Mouse (Mus musculus): ENCODE measurements at regions not wholly inside any gene's neighbourhood (a gene's known extent, or its start where the extent isn't known, plus 50 kb on each side); places are given as distances from the start of the nearest gene placed in this dataset.

DNA sequence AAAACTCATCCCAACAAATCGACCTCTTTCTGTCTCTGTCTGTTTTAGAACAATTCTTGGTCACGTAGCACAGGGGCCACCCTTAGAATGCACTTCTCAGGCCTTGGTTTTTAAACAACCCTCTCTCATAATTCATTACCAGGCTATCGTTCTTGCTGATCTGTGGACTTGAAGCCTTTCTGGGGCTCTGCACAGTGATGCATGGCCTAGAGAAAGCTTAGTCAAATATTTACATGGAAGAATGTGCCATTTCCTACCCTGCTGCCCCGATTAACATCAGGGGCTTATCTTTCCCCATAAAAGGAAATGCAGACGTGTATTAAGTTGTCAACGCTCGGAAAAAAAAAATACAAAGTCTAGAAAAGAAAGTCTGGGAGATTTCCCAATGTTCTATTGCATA lies 1448.0 kb downstream of the Gsdmc2 start:
- no peaks in the 10 kb centered on the region for H3K4me1 ChIP-seq (ENCODE audit: control insufficient read depth, insufficient read depth, low read length)
- no peak overlapping the region for H3K9ac ChIP-seq (ENCODE audit: low read depth, low read length)
- no peak overlapping the region for H3K4me2 ChIP-seq (ENCODE audit: low read length)
- WGBS = 84% methylated on average over 7 of the region's 7 CpGs
- no peaks in the 10 kb centered on the region for H3K36me3 ChIP-seq (ENCODE audit: control insufficient read depth, insufficient read depth, low read length)
- H3K4me3 ChIP-seq (ENCODE audit: low read depth, low read length) = no peak overlapping the region
- ATAC-seq = no peak
- no peaks in the 10 kb centered on the region for H3K27me3 ChIP-seq (ENCODE audit: control insufficient read depth, insufficient read depth, low read depth, low read length)
- no peak overlapping the region for H3K27ac ChIP-seq (ENCODE audit: low read length)
- H3K9me3 ChIP-seq (replicated peaks; ENCODE audit: control insufficient read depth, low read length, poor library complexity, severe bottlenecking) = no peaks in the 10 kb centered on the region

- 97% methylated on average over 2 of the region's 2 CpGs for WGBS
- H3K27ac ChIP-seq (ENCODE audit: low read length) = no peak overlapping the region
- no peak overlapping the region for H3K4me3 ChIP-seq (ENCODE audit: low read depth, low read length)
- H3K27me3 ChIP-seq (ENCODE audit: control insufficient read depth, insufficient read depth, low read depth, low read length) = no peaks in the 10 kb centered on the region
- H3K4me1 ChIP-seq (ENCODE audit: control insufficient read depth, insufficient read depth, low read length) = no peaks in the 10 kb centered on the region
- no peak overlapping the region for H3K9ac ChIP-seq (ENCODE audit: low read depth, low read length)
- ATAC-seq = no peak
- H3K36me3 ChIP-seq (ENCODE audit: control insufficient read depth, insufficient read depth, low read length) = no peaks in the 10 kb centered on the region
- H3K9me3 ChIP-seq (replicated peaks; ENCODE audit: control insufficient read depth, low read length, poor library complexity, severe bottlenecking) = no peaks in the 10 kb centered on the region
- no peak overlapping the region for H3K4me2 ChIP-seq (ENCODE audit: low read length)
Measured at GRCm38 (mm10) chr15:62395377-62395776, 1449.6 kb downstream of the Gsdmc2 start.

- Histone ChIP-seq H3K36me3 (ENCODE audit: control insufficient read depth, insufficient read depth, low read length) (no peaks in the 10 kb centered on the region), H3K9ac (ENCODE audit: low read depth, low read length) (no peak overlapping the region), H3K27ac (ENCODE audit: low read length) (no peak overlapping the region), H3K4me1 (ENCODE audit: control insufficient read depth, insufficient read depth, low read length) (no peaks in the 10 kb centered on the region), H3K4me2 (ENCODE audit: low read length) (no peak overlapping the region), H3K27me3 (ENCODE audit: control insufficient read depth, insufficient read depth, low read depth, low read length) (no peaks in the 10 kb centered on the region), H3K4me3 (ENCODE audit: low read depth, low read length) (no peak overlapping the region), H3K9me3 (replicated peaks; ENCODE audit: control insufficient read depth, low read length, poor library complexity, severe bottlenecking) (no peaks in the 10 kb centered on the region)
- 86% methylated on average over 3 of the region's 3 CpGs for whole genome bisulfite sequencing
- no peak for ATAC-seq
Measured at GRCm38 (mm10) chr15:62393416-62393815, 1451.6 kb downstream of the Gsdmc2 start.

DNA sequence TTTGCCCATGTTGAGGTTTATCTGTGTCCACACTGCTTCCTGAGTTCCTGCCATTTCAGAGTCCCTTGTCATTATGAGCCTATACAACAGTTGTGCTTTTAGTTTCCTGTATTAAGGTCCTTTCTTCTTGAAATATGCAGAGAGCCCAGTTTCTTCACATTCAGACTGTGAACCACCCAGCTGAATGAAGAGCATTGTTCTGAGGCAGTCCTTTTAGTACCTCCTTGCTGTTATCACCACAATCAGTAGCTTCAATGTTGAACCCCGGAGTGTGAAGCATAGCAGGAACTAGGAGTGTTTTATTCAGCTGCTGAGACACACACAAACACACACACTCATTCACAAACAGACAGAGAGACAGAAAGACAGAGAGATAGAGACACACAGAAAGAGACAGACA lies 1452.1 kb downstream of the Gsdmc2 start:
- Histone ChIP-seq H3K4me3 (ENCODE audit: low read depth, low read length) (no peak overlapping the region), H3K4me2 (ENCODE audit: low read length) (no peak overlapping the region), H3K27me3 (ENCODE audit: control insufficient read depth, insufficient read depth, low read depth, low read length) (no peaks in the 10 kb centered on the region), H3K36me3 (ENCODE audit: control insufficient read depth, insufficient read depth, low read length) (no peaks in the 10 kb centered on the region), H3K9me3 (replicated peaks; ENCODE audit: control insufficient read depth, low read length, poor library complexity, severe bottlenecking) (no peaks in the 10 kb centered on the region), H3K27ac (ENCODE audit: low read length) (no peak overlapping the region), H3K4me1 (ENCODE audit: control insufficient read depth, insufficient read depth, low read length) (no peaks in the 10 kb centered on the region), H3K9ac (ENCODE audit: low read depth, low read length) (no peak overlapping the region)
- WGBS = 76% methylated on average over 1 of the region's 1 CpGs
- ATAC-seq = no peak

DNA sequence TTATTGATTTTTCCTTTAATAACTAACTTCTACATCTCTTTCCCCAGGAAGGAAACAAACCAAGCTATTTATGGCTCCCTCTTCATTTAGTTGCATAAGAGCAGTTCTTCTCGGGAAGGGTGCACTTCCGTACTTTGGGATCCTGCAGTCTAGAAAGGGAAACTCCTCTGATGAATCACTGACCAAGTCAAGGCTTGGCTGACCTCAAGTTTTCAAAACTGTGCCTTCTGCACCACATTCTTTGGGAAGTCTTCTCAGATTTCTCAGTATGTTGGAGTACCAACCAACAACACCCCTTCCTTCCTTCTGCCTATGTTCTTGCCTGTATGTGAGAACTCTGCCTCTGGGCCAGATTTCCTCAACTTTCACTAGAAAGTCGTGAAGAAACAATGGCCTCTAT lies 1452.6 kb downstream of the Gsdmc2 start:
- ATAC-seq = no peak
- Histone ChIP-seq H3K4me1 (ENCODE audit: control insufficient read depth, insufficient read depth, low read length) (no peaks in the 10 kb centered on the region), H3K4me2 (ENCODE audit: low read length) (no peak overlapping the region), H3K4me3 (ENCODE audit: low read depth, low read length) (no peak overlapping the region), H3K27ac (ENCODE audit: low read length) (no peak overlapping the region), H3K9me3 (replicated peaks; ENCODE audit: control insufficient read depth, low read length, poor library complexity, severe bottlenecking) (no peaks in the 10 kb centered on the region), H3K9ac (ENCODE audit: low read depth, low read length) (no peak overlapping the region), H3K36me3 (ENCODE audit: control insufficient read depth, insufficient read depth, low read length) (no peaks in the 10 kb centered on the region), H3K27me3 (ENCODE audit: control insufficient read depth, insufficient read depth, low read depth, low read length) (no peaks in the 10 kb centered on the region)
- WGBS = 78% methylated on average over 3 of the region's 3 CpGs

DNA sequence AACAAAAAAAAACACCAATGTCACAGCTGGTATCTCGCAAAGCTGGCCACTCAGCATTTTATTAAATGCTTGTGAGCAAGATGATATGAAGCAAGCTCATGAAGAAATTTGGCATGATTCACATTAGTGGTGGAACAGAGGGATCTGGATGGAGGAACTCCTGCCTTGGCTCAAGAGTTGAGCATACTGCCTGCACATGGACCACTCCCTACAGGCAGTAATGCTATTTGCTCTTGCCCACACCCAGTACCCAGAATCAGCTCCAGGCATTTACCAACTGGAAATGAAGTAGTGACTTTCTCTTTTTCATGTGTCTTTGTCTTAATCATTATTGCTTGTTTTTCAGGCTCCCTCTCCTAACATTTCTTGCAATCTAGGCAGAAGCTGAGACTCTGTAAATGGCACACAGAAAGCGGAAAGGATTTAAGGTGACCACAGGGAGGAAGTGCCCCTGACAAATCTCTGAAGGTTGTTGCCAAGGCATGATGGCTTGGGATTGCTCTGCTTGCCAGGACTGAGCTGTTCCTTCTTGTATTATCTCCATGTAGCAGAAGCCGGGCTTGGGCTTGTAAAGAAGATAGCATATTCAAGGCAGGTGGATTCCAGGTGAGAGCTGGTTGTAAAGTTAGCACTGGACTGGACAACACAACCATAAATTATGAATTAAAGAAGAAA lies 1455.4 kb downstream of the Gsdmc2 start:
- Histone ChIP-seq H3K27me3 (ENCODE audit: control insufficient read depth, insufficient read depth, low read depth, low read length) (no peaks in the 10 kb centered on the region), H3K4me1 (ENCODE audit: control insufficient read depth, insufficient read depth, low read length) (no peaks in the 10 kb centered on the region), H3K27ac (ENCODE audit: low read length) (no peak overlapping the region), H3K36me3 (ENCODE audit: control insufficient read depth, insufficient read depth, low read length) (no peaks in the 10 kb centered on the region), H3K9ac (ENCODE audit: low read depth, low read length) (no peak overlapping the region), H3K4me3 (ENCODE audit: low read depth, low read length) (no peak overlapping the region), H3K4me2 (ENCODE audit: low read length) (no peak overlapping the region), H3K9me3 (replicated peaks; ENCODE audit: control insufficient read depth, low read length, poor library complexity, severe bottlenecking) (no peaks in the 10 kb centered on the region)
- no peak for ATAC-seq
- WGBS = 91% methylated on average over 3 of the region's 3 CpGs

DNA sequence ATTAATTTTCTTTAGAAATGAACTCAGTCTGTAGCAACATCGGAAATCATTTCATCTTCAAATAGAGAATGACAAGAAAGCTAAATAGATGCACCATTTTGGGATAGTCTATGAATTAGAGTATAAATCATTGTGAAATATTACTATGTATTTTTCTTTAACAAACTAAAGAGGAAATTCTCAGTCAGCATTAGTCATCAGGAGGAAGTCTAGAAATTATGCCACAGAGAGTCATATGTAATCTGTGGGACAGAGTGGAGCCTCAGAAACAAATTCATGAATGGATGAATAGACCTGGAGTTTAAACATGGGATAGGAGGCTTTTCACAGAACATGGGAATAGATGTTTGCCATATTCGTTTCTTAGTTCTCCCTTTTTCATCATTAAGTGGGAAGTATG lies 1459.4 kb upstream of the A1bg start:
- Histone ChIP-seq H3K36me3 (ENCODE audit: control insufficient read depth, insufficient read depth, low read length) (no peaks in the 10 kb centered on the region), H3K27me3 (ENCODE audit: control insufficient read depth, insufficient read depth, low read depth, low read length) (no peaks in the 10 kb centered on the region), H3K4me2 (ENCODE audit: low read length) (no peak overlapping the region), H3K9me3 (replicated peaks; ENCODE audit: control insufficient read depth, low read length, poor library complexity, severe bottlenecking) (peaks cover 2% of the 10 kb centered on the region; the same call in 1 of the 2 replicates), H3K27ac (ENCODE audit: low read length) (no peak overlapping the region), H3K4me1 (ENCODE audit: control insufficient read depth, insufficient read depth, low read length) (no peaks in the 10 kb centered on the region), H3K4me3 (ENCODE audit: low read depth, low read length) (no peak overlapping the region), H3K9ac (ENCODE audit: low read depth, low read length) (no peak overlapping the region)
- WGBS = 85% methylated on average over 2 of the region's 2 CpGs
- no peak for ATAC-seq

GRCm38 (mm10) chr15:62374641-62375040 lies 1451.8 kb upstream of the A1bg start:
- no peaks in the 10 kb centered on the region for H3K4me1 ChIP-seq (ENCODE audit: control insufficient read depth, insufficient read depth, low read length)
- WGBS = 96% methylated on average over 3 of the region's 3 CpGs
- H3K27me3 ChIP-seq (ENCODE audit: control insufficient read depth, insufficient read depth, low read depth, low read length) = no peaks in the 10 kb centered on the region
- H3K36me3 ChIP-seq (ENCODE audit: control insufficient read depth, insufficient read depth, low read length) = no peaks in the 10 kb centered on the region
- no peak overlapping the region for H3K27ac ChIP-seq (ENCODE audit: low read length)
- H3K4me3 ChIP-seq (ENCODE audit: low read depth, low read length) = no peak overlapping the region
- H3K9ac ChIP-seq (ENCODE audit: low read depth, low read length) = no peak overlapping the region
- H3K4me2 ChIP-seq (ENCODE audit: low read length) = no peak overlapping the region
- no peaks in the 10 kb centered on the region for H3K9me3 ChIP-seq (replicated peaks; ENCODE audit: control insufficient read depth, low read length, poor library complexity, severe bottlenecking)
- no peak for ATAC-seq

DNA sequence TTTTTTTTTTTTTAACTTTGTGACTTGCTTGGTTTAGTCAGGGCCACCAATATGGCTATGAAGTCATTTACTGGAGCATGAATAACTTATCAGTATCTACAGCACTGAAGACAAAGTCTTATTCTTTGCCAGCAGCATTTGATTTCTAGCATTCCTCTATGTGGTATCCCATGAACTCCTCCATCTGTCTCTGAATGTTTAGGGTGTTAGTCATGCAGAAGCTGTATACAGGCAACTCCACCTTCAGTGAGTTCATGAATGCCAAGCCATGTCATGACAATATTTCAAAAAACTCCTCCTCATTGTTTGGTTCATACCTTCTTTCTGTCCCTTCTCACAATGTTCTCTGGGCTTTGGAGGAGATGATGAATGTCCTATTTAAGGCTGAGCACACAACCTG lies 1438.4 kb upstream of the A1bg start:
- Histone ChIP-seq H3K9ac (ENCODE audit: low read depth, low read length) (no peak overlapping the region), H3K27ac (ENCODE audit: low read length) (no peak overlapping the region), H3K9me3 (replicated peaks; ENCODE audit: control insufficient read depth, low read length, poor library complexity, severe bottlenecking) (no peaks in the 10 kb centered on the region), H3K4me3 (ENCODE audit: low read depth, low read length) (no peak overlapping the region), H3K36me3 (ENCODE audit: control insufficient read depth, insufficient read depth, low read length) (no peaks in the 10 kb centered on the region), H3K4me1 (ENCODE audit: control insufficient read depth, insufficient read depth, low read length) (no peaks in the 10 kb centered on the region), H3K27me3 (ENCODE audit: control insufficient read depth, insufficient read depth, low read depth, low read length) (no peaks in the 10 kb centered on the region), H3K4me2 (ENCODE audit: low read length) (no peak overlapping the region)
- ATAC-seq = no peak
